Mouse (Mus musculus): ENCODE measurements around the gene Traf3ip2. TPM values are rescaled to one million over a fixed set of nuclear protein-coding genes. Genes with fewer than 3 reads are reported as not detected.
A peak's percentile ranks its signal among the peaks of the same experiment; 100 is the strongest.

Gene Traf3ip2
- polyA plus RNA-seq, 1 experiment from 2014 or later: 18.5 TPM

DNA sequence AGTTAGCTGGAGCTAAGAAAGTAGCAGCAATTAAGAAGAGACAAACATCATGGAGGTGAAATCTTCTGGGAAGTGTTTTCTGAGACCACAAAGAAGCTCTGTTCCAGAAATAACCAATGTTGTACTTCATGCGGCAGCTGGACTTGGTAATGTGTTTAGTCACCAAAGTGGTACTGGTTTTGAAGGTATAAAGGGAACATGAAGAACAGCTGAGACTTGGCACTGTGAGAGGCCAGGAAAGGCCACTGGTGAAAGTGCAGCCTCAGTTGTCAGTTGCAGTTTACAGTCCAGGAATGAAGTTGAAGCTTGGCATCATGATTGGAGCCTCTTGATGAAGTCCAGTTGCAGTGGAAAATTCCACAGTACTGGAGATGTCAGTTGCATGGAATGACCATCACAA is 6.3 kb upstream of the Traf3ip2 start:
- H3K4me1 ChIP-seq: peaks cover 7% of the 10 kb centered on the region; the same call in 1 of the 2 replicates
- H3K4me2 ChIP-seq: no peak overlapping the region
- WGBS: 94% methylated on average over 1 of the region's 1 CpGs
- peaks cover 11% of the 10 kb centered on the region for H3K9me3 ChIP-seq (replicated peaks)
- no peak for ATAC-seq (replicated peaks; ENCODE audit: low FRiP score)
- H3K27me3 ChIP-seq: no peaks in the 10 kb centered on the region
- no peak overlapping the region for H3K4me3 ChIP-seq (replicated peaks)
- no peak overlapping the region for H3K9ac ChIP-seq
- no peak overlapping the region for H3K27ac ChIP-seq
- H3K36me3 ChIP-seq: peaks cover 11% of the 10 kb centered on the region; the same call in 1 of the 2 replicates

DNA sequence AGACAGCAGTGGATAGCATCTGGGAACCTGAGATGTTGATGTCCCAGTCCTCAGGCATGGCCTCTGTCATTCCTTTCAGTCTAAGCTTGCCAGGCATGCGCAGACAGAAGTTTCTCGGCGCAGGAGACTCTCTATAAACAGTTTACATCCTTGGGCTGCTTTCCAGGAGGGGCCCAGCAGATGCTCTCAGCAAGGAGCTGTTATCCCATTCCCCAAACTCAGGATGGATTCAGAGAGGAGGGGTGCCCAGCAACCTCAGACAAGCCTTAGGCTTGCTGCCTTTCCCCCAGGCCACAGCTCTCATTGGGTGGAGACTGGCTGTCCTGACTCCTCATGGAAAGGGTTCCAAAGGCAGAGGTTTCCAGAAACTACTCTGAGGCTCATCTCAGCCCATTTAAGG is 1.5 kb upstream of the Traf3ip2 start:
- no peak overlapping the region for H3K9ac ChIP-seq
- 63% methylated on average over 3 of the region's 3 CpGs for WGBS
- no peak for ATAC-seq (replicated peaks; ENCODE audit: low FRiP score)

DNA sequence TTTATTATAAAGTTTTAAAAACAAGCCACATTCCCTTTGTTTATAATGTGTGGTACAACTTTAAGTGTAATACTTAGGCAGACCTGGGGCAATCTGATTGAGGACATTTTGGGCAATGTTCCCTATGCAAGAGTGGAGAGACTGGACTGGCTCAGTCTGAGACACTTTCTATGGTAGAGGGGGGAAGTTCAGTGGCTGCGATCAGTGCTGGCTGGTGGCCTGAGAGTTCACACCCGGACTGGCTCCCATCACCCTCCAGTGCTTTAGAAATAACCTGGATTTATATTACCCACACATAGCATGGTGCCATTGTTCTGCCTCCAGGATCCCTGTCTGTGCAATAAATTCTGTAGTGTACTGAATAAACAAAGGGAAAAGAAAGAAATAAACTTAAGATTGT is 603 bp upstream of the Traf3ip2 start:
- H3K9ac ChIP-seq: no peak overlapping the region
- WGBS: 45% methylated on average over 2 of the region's 2 CpGs
- H3K27me3 ChIP-seq: no peaks in the 10 kb centered on the region
- no peak for ATAC-seq (replicated peaks; ENCODE audit: low FRiP score)
- peak overlapping the region; percentile 97 for H3K27ac ChIP-seq
- H3K4me1 ChIP-seq: peaks cover 55% of the 10 kb centered on the region
- H3K9me3 ChIP-seq (replicated peaks): 0 out of 2 replicates have a peak, but pooled peaks cover 3% of the 10 kb centered on the region
- H3K4me3 ChIP-seq (replicated peaks): no peak overlapping the region
- peaks cover 6% of the 10 kb centered on the region; the same call in 1 of the 2 replicates for H3K36me3 ChIP-seq
- H3K4me2 ChIP-seq: peak overlapping the region; percentile 64

More for the DNA sequence above, 1.5 kb upstream of the Traf3ip2 start:
- H3K36me3 ChIP-seq: peaks cover 11% of the 10 kb centered on the region; the same call in 1 of the 2 replicates
- H3K9me3 ChIP-seq (replicated peaks): 0 out of 2 replicates have a peak, but pooled peaks cover 3% of the 10 kb centered on the region
- H3K4me2 ChIP-seq: no peak overlapping the region
- H3K4me1 ChIP-seq: peaks cover 52% of the 10 kb centered on the region
- no peaks in the 10 kb centered on the region for H3K27me3 ChIP-seq
- 0 out of 2 replicates have a peak overlapping the region, but pooled peaks have one; percentile 18 for H3K27ac ChIP-seq
- no peak overlapping the region for H3K4me3 ChIP-seq (replicated peaks)

DNA sequence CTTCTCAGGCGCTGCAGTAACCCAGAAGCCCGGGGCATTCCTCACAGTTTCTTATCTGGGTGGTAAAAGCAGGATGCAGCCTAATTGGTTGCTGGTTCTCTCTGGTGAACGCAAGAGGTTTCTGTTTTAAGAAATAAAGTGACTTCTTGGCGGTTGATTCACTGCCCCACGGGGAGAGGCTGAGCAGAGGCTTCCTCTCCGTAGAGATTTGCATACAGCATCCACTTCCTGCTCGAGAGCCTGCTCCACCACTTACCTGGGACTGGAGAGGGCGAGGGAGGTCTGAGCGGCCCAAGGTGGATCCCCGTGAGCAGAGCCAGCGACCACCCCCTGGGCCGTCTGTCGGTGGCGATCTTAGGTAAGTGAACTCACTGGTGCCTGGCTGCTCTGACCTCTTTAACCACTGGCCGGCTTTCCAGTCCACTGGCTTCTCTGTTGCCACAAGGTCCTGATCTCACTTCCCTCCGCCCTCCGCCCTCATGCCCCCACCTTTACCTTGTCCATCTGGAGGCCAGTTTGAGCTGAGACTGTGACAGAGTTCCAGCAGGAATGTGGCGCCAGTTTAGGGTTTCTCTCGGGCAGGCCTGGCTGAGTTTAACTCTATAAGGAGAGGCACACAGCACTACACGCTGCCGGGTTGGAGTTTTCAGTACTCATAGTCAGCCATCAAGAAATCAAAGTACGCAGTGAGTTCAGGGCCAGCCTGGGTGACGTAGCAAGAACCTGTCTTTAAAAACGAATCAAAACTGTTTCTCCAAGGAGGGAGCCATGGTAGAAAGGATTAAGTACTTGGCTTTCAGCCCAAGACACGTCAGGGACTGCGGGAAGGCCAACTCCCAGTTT is 476 bp downstream of the Traf3ip2 start:
- Histone ChIP-seq H3K4me2 (peak overlapping the region; percentile 64), H3K27ac (peak overlapping the region; percentile 97), H3K9me3 (replicated peaks) (0 out of 2 replicates have a peak, but pooled peaks cover 3% of the 10 kb centered on the region), H3K36me3 (peaks cover 11% of the 10 kb centered on the region; the same call in 1 of the 2 replicates), H3K27me3 (no peaks in the 10 kb centered on the region), H3K4me3 (replicated peaks) (peak overlapping the region; percentile 45), H3K9ac (peak overlapping the region; percentile 39), H3K4me1 (peaks cover 55% of the 10 kb centered on the region)
- 2% methylated on average over 26 of the region's 26 CpGs for WGBS
- ATAC-seq (replicated peaks; ENCODE audit: low FRiP score): peak; percentile 92

DNA sequence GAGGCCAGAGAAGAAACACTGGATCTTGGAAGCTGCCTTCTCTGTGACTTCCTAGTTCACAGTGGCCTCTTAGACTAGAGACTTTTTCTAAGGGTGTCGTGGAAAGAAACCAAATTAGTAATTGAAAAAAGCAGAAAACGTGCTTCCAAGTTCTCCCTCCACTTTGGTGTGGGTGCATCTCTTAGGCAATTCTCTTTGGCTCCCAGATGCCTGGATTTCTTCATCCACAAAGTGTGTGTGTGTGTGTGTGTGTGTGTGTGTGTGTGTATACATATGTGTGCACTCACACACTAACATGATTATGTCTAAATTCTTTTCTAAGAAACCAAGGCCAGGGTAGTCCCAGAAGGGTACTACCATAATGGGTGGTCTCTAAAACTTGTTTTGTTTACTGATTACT is 1.2 kb downstream of the Traf3ip2 start:
- Histone ChIP-seq H3K4me1 (peaks cover 55% of the 10 kb centered on the region), H3K36me3 (peaks cover 9% of the 10 kb centered on the region; the same call in 1 of the 2 replicates), H3K4me2 (peak overlapping the region; percentile 64), H3K9me3 (replicated peaks) (no peaks in the 10 kb centered on the region), H3K27me3 (no peaks in the 10 kb centered on the region), H3K9ac (peak overlapping the region; percentile 39), H3K4me3 (replicated peaks) (peak overlapping the region; percentile 45), H3K27ac (peak overlapping the region; percentile 97)
- 13% methylated on average over 2 of the region's 2 CpGs for WGBS
- ATAC-seq (replicated peaks; ENCODE audit: low FRiP score): 0 out of 2 replicates have a peak, but pooled peaks have one; percentile 26

DNA sequence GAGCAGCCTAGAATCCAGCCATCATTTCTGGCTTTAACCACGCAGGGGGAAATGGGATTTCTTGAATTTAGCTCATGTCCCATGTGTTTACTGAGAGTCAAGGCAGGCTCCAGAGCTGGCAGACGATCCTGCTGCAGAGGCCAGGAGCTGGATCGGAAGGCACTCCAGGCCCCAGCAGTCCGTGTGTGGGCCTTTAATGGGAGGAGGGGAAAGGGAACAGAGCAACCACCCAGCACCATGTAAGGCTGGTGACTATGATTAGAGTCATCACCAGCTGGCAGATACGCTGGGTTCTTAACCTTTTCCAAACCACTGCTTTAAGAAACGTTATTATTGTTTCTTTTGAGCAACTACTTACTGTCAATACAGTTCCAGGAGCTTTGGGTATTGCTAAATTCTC is 1.9 kb downstream of the Traf3ip2 start:
- H3K4me1 ChIP-seq: peaks cover 55% of the 10 kb centered on the region
- H3K9ac ChIP-seq: peak overlapping the region; percentile 39; the same call in 1 of the 2 replicates
- H3K36me3 ChIP-seq: peaks cover 9% of the 10 kb centered on the region; the same call in 1 of the 2 replicates
- H3K4me2 ChIP-seq: peak overlapping the region; percentile 64
- H3K27ac ChIP-seq: peak overlapping the region; percentile 97
- WGBS: 22% methylated on average over 6 of the region's 6 CpGs
- ATAC-seq (replicated peaks; ENCODE audit: low FRiP score): peak; percentile 27; the same call in 1 of the 2 replicates
- H3K4me3 ChIP-seq (replicated peaks): no peak overlapping the region
- H3K27me3 ChIP-seq: no peaks in the 10 kb centered on the region
- no peaks in the 10 kb centered on the region for H3K9me3 ChIP-seq (replicated peaks)

DNA sequence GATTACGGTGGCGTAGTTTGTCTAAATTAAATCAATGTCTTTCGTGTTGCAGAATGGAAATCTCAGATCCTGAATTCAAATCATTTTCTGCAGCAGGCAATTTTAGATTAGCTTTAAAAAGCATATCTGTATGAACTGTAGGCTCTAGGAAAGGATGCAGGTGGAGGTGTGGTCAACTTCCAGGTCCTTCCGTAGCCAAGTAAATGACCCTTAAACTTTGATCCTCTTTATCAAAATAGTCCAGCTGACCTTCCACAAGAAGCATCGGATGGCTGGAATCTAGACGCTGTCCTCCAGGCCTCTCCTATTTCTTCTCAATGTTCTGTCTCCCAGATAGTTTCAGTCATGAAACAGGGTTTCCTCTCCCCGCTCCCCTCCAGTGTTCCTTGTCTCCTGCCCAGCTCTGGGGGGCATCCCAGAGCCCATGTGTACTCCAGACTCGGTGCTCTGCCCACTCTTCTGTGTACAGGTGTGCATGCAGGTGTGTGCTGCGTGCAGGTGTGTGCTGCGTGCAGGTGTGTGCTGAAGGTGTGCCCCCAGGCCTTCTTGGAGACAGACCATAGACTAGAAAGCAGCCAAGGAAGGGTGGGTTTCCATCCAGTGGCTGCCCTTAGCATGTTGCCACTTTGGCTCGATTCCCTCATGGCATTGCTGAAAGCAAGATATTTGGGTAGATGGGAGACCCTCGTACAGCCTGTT is 2.9 kb downstream of the Traf3ip2 start:
- Histone ChIP-seq H3K27ac (peak overlapping the region; percentile 9; the same call in 1 of the 2 replicates), H3K9me3 (replicated peaks) (no peaks in the 10 kb centered on the region), H3K36me3 (peaks cover 11% of the 10 kb centered on the region), H3K9ac (no peak overlapping the region), H3K4me3 (replicated peaks) (no peak overlapping the region), H3K4me1 (peaks cover 55% of the 10 kb centered on the region), H3K4me2 (no peak overlapping the region), H3K27me3 (no peaks in the 10 kb centered on the region)
- ATAC-seq (replicated peaks; ENCODE audit: low FRiP score): no peak
- WGBS: 75% methylated on average over 12 of the region's 12 CpGs

DNA sequence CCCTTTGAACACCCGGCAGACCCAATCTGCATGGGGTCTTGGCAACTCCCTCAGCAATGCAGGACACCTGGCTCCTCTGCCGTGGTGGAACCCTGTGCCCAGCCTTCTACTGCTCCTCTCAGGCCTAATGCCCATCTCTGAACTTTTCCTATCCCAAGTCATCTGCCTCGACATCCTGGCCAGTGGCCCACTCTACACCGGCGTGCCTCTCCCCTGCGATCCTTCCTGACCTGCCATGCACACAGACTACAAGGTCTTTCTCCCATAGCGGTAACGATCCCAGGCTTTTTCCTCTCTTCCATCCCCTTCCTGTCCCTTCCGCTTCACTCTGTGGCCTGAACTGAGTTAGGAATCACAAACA is 3.5 kb downstream of the Traf3ip2 start:
- no peaks in the 10 kb centered on the region for H3K9me3 ChIP-seq (replicated peaks)
- no peak overlapping the region for H3K9ac ChIP-seq
- ATAC-seq (replicated peaks; ENCODE audit: low FRiP score): no peak
- H3K4me1 ChIP-seq: peaks cover 50% of the 10 kb centered on the region
- H3K27me3 ChIP-seq: no peaks in the 10 kb centered on the region
- no peak overlapping the region for H3K4me3 ChIP-seq (replicated peaks)
- no peak overlapping the region for H3K4me2 ChIP-seq
- H3K27ac ChIP-seq: 0 out of 2 replicates have a peak overlapping the region, but pooled peaks have one; percentile 13
- 75% methylated on average over 9 of the region's 9 CpGs for WGBS
- peaks cover 16% of the 10 kb centered on the region for H3K36me3 ChIP-seq

DNA sequence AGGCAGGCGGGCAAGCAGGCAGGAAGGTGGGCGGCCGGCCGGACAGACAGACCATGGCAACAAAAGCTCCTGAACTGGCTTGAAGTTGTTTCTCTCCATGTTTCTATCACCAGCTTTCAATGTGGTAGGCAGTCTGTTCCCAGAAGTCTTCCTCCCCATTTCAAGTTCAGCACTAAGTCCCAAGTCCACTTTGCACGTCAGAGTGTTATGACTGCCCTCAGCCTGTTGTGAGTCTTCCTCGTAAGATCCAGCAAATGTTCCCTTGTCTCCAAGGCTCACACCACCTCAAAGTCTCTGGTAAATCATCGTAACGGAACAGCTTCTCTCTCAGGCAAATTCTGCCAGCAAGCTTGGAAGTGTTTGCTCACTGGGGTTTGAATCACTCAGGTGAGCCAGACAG is 3.9 kb downstream of the Traf3ip2 start:
- Histone ChIP-seq H3K4me1 (peaks cover 46% of the 10 kb centered on the region), H3K9ac (no peak overlapping the region), H3K27ac (no peak overlapping the region), H3K9me3 (replicated peaks) (no peaks in the 10 kb centered on the region), H3K4me2 (no peak overlapping the region), H3K27me3 (no peaks in the 10 kb centered on the region), H3K4me3 (replicated peaks) (no peak overlapping the region), H3K36me3 (peaks cover 20% of the 10 kb centered on the region)
- no peak for ATAC-seq (replicated peaks; ENCODE audit: low FRiP score)
- 83% methylated on average over 8 of the region's 8 CpGs for WGBS

DNA sequence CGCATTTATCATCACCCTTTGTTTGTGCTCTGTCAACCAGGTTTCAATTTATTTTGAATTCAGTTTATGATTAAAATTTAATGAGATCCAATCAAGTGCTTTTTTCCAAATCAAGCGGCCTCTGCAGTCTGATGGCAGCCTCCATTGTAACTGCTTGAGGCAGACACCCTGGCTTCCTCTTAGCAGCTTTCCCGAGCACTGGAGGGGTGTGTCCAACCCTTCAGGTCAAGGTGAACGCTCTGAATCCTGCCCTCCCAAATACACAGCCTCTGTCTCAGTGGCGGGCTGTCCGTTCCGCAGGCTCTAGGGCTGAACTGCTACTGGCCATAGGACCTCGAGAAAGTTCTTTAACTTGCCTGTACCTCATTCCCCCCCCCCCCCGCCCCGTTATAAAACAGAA is 5.7 kb downstream of the Traf3ip2 start:
- Histone ChIP-seq H3K9ac (no peak overlapping the region), H3K4me2 (no peak overlapping the region), H3K27ac (no peak overlapping the region), H3K4me3 (replicated peaks) (no peak overlapping the region), H3K27me3 (no peaks in the 10 kb centered on the region), H3K4me1 (peaks cover 31% of the 10 kb centered on the region), H3K36me3 (peaks cover 27% of the 10 kb centered on the region), H3K9me3 (replicated peaks) (no peaks in the 10 kb centered on the region)
- ATAC-seq (replicated peaks; ENCODE audit: low FRiP score): no peak
- 68% methylated on average over 10 of the region's 10 CpGs for WGBS

DNA sequence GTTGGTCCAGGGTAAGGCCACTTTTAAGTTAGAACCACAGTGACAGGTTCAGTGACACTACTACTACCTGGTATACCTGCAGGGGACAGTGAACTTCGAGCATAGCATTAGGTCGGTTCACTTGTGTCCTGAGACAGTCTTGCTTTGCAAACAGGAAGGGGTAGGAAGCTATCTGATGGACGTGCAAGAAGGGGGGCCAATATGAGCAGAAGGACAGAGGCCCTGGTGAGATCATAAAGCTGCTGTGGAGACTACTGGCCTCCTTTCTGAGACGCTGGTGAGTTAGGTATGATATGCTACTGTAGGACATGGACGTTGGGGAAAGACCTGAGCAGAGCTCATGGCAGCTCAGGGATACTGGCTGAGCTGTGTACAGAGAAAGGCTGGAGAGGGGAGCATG is 7.9 kb downstream of the Traf3ip2 start:
- Histone ChIP-seq H3K4me2 (no peak overlapping the region), H3K4me1 (peaks cover 27% of the 10 kb centered on the region), H3K4me3 (replicated peaks) (no peak overlapping the region), H3K9me3 (replicated peaks) (no peaks in the 10 kb centered on the region), H3K9ac (no peak overlapping the region), H3K36me3 (peaks cover 27% of the 10 kb centered on the region), H3K27ac (no peak overlapping the region), H3K27me3 (no peaks in the 10 kb centered on the region)
- WGBS: 85% methylated on average over 5 of the region's 5 CpGs
- no peak for ATAC-seq (replicated peaks; ENCODE audit: low FRiP score)

DNA sequence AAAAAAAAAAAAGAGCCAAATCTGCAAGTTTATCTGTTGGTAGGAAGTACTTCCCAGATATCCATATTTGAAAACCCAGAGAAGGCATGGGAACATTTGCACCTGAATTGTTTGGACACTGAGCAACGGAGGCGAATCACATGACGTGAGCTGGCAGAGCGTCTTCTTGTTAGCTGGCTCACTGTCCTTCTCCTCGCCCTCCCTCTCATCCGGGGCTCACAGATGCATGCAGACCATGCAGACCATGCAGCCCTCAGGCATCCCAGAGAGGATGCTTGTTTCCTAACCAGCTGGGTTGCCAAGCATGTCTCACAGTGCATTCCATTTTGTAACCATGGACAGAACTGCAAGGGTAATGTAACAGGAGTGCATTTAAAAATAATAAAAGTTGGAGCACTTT is 11.1 kb downstream of the Traf3ip2 start:
- H3K4me3 ChIP-seq (replicated peaks): no peak overlapping the region
- H3K4me1 ChIP-seq: peaks cover 31% of the 10 kb centered on the region
- WGBS: 69% methylated on average over 6 of the region's 6 CpGs
- peaks cover 32% of the 10 kb centered on the region for H3K36me3 ChIP-seq
- H3K9ac ChIP-seq: no peak overlapping the region
- no peaks in the 10 kb centered on the region for H3K9me3 ChIP-seq (replicated peaks)
- H3K27me3 ChIP-seq: no peaks in the 10 kb centered on the region
- no peak overlapping the region for H3K4me2 ChIP-seq
- H3K27ac ChIP-seq: no peak overlapping the region
- no peak for ATAC-seq (replicated peaks; ENCODE audit: low FRiP score)
